Mouse (Mus musculus) lung, postnatal 0 days (tissue): ENCODE measurements at regions not wholly inside any gene's neighbourhood (a gene's known extent, or its start where the extent isn't known, plus 50 kb on each side); places are given as distances from the start of the nearest gene placed in this dataset.
"Not testable (repeated sequence)": the region's sequence is repeated elsewhere in the genome, so short reads cannot be mapped to it uniquely, and the experiment has no call there.

Source experiments
- ATAC-seq: fragments of 200-750 bp; cut with Nextera tagmentation; 2 replicates; pipeline ENCODE4 v1.8.0; 2017; ENCODE audit warnings: moderate library complexity
- DNase-seq: peaks from one replicate; pipeline ENCODE4 v3.0.0-alpha.2; 2016; ENCODE audit warnings: low spot score
- H3K27ac ChIP-seq: fragments of 300-500 bp; sonication (generic); 2 replicates; pipeline ENCODE4 v1.5.1; 2014; ENCODE audit warnings: antibody characterized with exemption, mild to moderate bottlenecking, low read length, mixed read lengths
- H3K27me3 ChIP-seq: fragments of 300-500 bp; sonication (generic); replicated peaks from 2 replicates; pipeline ENCODE4 v1.6.1; 2014; ENCODE audit warnings: low read length, mixed read lengths; ENCODE audit not compliant: insufficient read depth
- H3K36me3 ChIP-seq: fragments of 300-500 bp; sonication (generic); 2 replicates; pipeline ENCODE4 v1.6.1; 2014; ENCODE audit warnings: low read length, mixed read lengths; ENCODE audit not compliant: insufficient read depth
- H3K4me1 ChIP-seq: fragments of 300-500 bp; sonication (generic); 2 replicates; pipeline ENCODE4 v1.6.1; 2014; ENCODE audit warnings: antibody characterized with exemption, low read depth, low read length, mixed read lengths; ENCODE audit not compliant: insufficient read depth
- H3K4me2 ChIP-seq: fragments of 300-500 bp; sonication (generic); replicated peaks from 2 replicates; pipeline ENCODE4 v1.6.1; 2014; ENCODE audit warnings: low read depth, mild to moderate bottlenecking, low read length, moderate library complexity, mixed read lengths
- H3K4me3 ChIP-seq: fragments of 300-500 bp; sonication (generic); 2 replicates; pipeline ENCODE4 v1.5.1; 2014; ENCODE audit warnings: low read depth, low read length
- H3K9ac ChIP-seq: fragments of 300-500 bp; sonication (generic); replicated peaks from 2 replicates; pipeline ENCODE4 v1.6.1; 2014; ENCODE audit warnings: low read depth, mild to moderate bottlenecking
- H3K9me3 ChIP-seq: fragments of 300-500 bp; sonication (generic); 2 replicates; pipeline ENCODE4 v1.6.1; 2016; ENCODE audit warnings: low read length, mixed read lengths
- CTCF ChIP-seq: IDR thresholded peaks from 2 replicates; pipeline ENCODE4 v1.5.1; 2016; ENCODE audit warnings: antibody characterized with exemption, mild to moderate bottlenecking
- EP300 ChIP-seq: IDR thresholded peaks from 2 replicates; pipeline ENCODE4 v1.6.1; 2016; ENCODE audit warnings: antibody characterized with exemption, mild to moderate bottlenecking, control low read depth
- WGBS: fragments of 180-500 bp; shearing (Covaris S2); extraction: QIAGEN DNeasy Blood & Tissue Kit; methylation state at CpG from one replicate; pipeline ENCODE4 v1.1.7; 2014; 5-methylcytosine and 5-hydroxymethylcytosine counted together

DNA sequence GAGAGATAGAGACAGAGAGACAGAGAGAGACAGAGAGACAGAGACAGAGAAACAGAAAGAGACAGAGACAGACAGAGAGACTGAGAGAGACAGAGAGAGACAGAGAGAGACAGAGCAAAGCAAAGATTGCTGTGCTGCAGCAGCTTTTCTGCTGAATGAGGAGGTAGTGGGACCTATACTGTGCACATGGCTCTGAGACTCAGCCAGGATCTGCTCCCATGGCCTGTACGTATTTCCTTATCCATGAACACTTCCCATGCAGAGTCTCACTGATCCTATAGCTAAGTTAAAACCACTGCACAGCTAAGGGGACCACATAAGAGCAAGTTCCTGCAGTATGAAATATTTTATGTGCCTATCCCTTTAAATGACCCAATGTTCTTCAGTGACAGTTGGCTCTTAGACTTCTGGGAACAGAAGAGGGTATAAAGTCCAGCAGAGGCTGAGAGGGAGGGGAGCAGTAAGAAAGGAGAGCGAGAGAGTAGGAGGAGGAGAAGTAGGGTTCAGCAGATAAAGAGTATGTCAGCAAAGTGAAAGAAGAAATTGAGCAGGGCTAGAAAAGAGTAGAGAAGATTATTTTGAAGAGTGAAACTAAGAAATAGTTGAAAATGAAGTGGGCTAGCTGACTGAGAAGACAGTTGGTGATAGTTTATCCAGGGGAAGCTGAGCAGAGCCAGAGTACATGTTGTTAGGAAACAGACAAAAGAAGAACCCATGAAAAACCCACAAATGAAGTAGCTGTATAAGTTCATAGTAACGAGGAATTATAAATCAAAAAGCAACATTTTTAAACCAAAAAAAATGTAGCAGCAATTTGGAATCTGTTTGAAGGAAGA is 61.4 kb upstream of the Ptger2 start:
- not testable (repeated sequence) for DNase-seq, H3K4me1 ChIP-seq, H3K4me2 ChIP-seq, H3K27ac ChIP-seq, ATAC-seq, H3K4me3 ChIP-seq, H3K36me3 ChIP-seq, H3K9ac ChIP-seq, H3K27me3 ChIP-seq, H3K9me3 ChIP-seq
- WGBS, result 69% methylated on average over 3 of the region's 3 CpGs

DNA sequence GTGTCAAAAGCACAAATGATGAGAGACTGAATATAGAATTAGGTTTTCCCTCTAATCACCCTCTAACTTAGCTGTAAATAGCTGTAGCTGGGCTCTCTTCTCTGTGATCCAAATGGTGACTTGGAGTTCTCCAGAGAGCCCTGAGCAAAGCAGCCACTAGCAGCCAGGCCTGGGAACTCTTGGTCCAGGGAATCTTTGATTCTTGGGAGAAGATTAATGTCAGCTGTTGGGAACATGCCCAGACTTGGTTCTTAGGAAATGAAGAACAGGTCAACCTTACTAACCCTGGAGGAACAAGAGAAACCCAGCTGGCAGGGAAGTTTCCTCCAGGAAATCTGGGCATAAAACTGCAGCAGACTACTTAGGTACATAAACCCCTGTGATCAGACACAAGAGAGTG is 62.6 kb upstream of the Ptgdr start:
- H3K9me3 ChIP-seq, H3K36me3 ChIP-seq, H3K4me2 ChIP-seq, H3K4me3 ChIP-seq, H3K4me1 ChIP-seq, H3K27ac ChIP-seq, ATAC-seq, H3K27me3 ChIP-seq, H3K9ac ChIP-seq: not testable (repeated sequence)
- DNase-seq, result peak; percentile 9

DNA sequence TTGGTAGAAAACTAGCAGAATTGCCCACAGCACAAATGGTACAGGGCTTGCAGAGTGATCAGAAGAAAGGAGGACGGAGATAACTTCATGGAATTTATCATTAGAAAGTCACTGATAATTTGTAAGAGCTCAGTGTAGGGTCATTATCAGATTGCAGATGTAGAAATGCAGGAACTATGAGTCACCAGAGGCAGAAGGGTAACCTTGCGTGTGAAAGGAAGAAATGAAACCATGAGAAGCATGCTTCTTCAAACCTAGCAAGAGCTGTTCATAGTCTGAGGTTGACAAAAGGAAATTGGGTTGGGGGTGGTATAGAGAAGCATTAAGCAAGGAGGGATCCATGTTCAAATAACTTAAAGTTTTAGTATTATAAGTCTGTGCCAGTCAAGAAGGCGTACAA is 60.2 kb upstream of the Ptgdr start:
- Histone ChIP-seq H3K4me2 (no peak overlapping the region), H3K9me3 (no peaks in the 10 kb centered on the region), H3K27me3 (no peaks in the 10 kb centered on the region), H3K4me3 (no peak overlapping the region), H3K36me3 (no peaks in the 10 kb centered on the region), H3K9ac (no peak overlapping the region), H3K27ac (no peak overlapping the region), H3K4me1 (no peaks in the 10 kb centered on the region)
- ATAC-seq, result no peak
- no peak for TF ChIP-seq EP300
- TF ChIP-seq CTCF, result no peak
- WGBS, result 75% methylated on average over 3 of the region's 3 CpGs
- no peak for DNase-seq

DNA sequence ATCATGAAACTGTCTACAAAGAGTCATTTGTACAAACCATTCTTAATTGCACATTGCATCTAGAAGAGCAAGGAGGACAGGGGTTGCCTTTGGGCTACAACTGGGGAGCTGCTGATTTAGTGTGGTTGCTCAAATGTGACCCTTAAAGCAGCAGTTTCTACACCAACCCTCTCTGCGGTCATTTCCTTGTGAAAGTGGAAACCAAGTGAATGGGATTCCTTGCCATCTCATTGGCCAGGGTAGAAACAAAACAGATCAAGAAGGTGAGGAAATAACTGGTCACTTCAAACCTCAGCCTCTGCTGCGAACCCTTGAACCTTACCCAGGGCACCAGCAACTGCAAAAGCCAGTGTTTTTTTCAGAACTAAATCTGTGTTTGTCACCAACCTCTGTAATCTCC is 56.5 kb upstream of the Ptgdr start:
- 61% methylated on average over 2 of the region's 2 CpGs for WGBS
- H3K9ac ChIP-seq, result no peak overlapping the region
- no peaks in the 10 kb centered on the region for H3K27me3 ChIP-seq
- no peak for ATAC-seq
- no peak overlapping the region for H3K27ac ChIP-seq
- no peaks in the 10 kb centered on the region for H3K4me1 ChIP-seq
- no peak overlapping the region for H3K4me3 ChIP-seq
- no peaks in the 10 kb centered on the region for H3K9me3 ChIP-seq
- TF ChIP-seq EP300 (no peak), CTCF (no peak)
- no peak for DNase-seq
- no peak overlapping the region for H3K4me2 ChIP-seq
- H3K36me3 ChIP-seq, result no peaks in the 10 kb centered on the region

DNA sequence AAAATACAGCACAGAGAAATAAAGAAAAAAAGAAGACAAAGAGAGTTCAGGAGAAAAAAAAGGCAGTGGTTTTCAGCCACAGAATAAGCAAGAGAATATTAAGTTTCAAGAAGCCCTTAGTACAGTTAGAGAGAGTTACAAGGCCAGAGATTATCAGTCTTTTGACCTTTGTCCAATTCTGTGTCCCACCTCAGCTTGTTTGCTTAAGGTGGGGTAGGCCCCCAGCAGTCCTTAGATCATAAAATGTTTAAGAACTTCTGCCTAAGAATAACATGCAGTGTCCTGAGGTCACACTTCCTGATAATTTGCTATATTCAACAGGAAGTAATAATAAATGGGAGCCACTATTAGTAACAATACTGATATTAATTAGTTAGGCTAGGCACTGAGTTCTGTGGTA is 53.6 kb upstream of the Ptgdr start:
- no peak overlapping the region for H3K4me3 ChIP-seq
- no peak overlapping the region for H3K27ac ChIP-seq
- TF ChIP-seq EP300 (no peak), CTCF (no peak)
- DNase-seq, result no peak
- H3K4me2 ChIP-seq, result no peak overlapping the region
- H3K27me3 ChIP-seq, result no peaks in the 10 kb centered on the region
- no peaks in the 10 kb centered on the region for H3K9me3 ChIP-seq
- no peak overlapping the region for H3K9ac ChIP-seq
- no peaks in the 10 kb centered on the region for H3K4me1 ChIP-seq
- ATAC-seq, result no peak
- H3K36me3 ChIP-seq, result no peaks in the 10 kb centered on the region
